Mouse (Mus musculus): ENCODE results near the gene Crtac1. TPM values are rescaled to one million over a fixed set of nuclear protein-coding genes. Genes with fewer than 3 reads are reported as not detected.

Crtac1 gene
- polyA plus RNA-seq (2016; fragmentation: Nextera tagmentation; extraction: Ambion mirVana), result 7.1 and 8.8 TPM in 2 replicates

DNA sequence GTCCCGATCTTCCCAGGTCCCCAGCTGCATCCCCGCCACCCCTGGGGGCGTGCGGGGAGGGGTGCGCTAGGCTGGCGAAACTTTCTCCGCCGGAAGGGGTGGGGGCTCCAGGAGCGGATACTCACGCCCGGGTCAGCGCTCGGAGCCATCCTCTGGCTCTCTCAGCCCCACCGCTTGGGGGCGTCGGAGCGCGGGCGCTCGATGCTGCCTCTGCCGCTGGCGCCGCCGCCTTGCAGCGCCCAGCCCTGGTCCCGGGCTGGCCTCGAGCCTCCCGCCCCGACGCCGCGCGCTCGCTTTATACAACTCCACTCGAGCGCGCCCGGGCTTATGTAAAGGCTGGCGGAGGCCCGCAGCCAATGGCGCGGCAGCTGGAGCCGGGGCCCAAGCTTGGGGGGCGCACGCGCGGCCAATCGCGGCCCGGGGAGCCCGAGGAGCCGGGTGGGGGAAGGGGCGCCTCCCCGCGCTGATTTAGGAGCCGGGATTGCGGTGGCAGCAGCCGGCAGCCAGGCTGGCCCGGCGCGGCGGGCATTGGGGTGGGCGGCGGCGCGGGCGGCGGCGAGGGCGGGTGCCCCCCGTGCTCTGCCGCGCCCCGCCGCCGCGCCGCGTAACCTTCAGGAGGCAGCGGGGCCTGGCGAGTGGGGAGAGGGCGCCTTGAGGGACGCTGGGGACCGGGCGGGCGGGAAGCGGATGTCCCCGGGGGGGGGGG, at the start of gene Crtac1:
Gene Crtac1, minus strand, starts transcription at position 299 of the 706 bp plus-strand sequence.
- peak within 1 kb of the TSS; percentile 85 for H3K27ac ChIP-seq (replicated peaks)
- peak; percentile 90 for DNase-seq (ENCODE audit: low spot score)
- WGBS, result under 1% methylated on average over 82 of the region's 88 CpGs
- no peaks in the 10 kb centered on the region for H3K36me3 ChIP-seq (replicated peaks)
- peaks cover 26% of the 10 kb centered on the region for H3K4me1 ChIP-seq
- H3K4me3 ChIP-seq, result peak within 1 kb of the TSS; percentile 76
- H3K27me3 ChIP-seq (replicated peaks; ENCODE audit: low read depth, poor library complexity, severe bottlenecking), result peaks cover 72% of the 10 kb centered on the region
- H3K9me3 ChIP-seq, result no peaks in the 10 kb centered on the region

GRCm38 (mm10) chr19:42478303-42478702, 46.7 kb upstream of the Crtac1 start:
- Histone ChIP-seq H3K27me3 (replicated peaks; ENCODE audit: low read depth, poor library complexity, severe bottlenecking) (no peaks in the 10 kb centered on the region), H3K27ac (replicated peaks) (no peak overlapping the region), H3K36me3 (replicated peaks) (no peaks in the 10 kb centered on the region), H3K4me3 (no peak overlapping the region), H3K4me1 (no peaks in the 10 kb centered on the region), H3K9me3 (no peaks in the 10 kb centered on the region)
- 49% methylated on average over 12 of the region's 12 CpGs for WGBS
- no peak for DNase-seq (ENCODE audit: low spot score)

DNA sequence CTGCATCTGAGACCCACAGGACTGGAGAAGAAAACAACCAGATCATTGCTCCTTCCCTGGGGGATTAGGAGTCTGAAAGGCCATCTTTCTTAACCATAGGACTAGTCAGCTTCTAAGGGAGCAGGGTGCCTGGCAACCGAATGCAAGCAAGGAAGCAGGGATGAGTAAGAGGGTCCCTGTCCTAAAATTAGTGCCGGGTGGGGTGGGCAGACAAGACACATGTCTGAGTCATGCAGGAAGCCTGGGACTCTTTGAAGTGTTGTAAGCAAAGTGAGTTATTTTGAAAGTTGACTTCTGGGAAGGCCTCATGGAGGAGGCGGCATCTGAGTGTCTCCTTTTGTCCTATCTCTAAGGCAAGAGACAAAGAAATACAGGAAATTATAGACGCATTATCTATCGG, 46.2 kb upstream of the Crtac1 start:
- Histone ChIP-seq H3K27ac (replicated peaks) (no peak overlapping the region), H3K27me3 (replicated peaks; ENCODE audit: low read depth, poor library complexity, severe bottlenecking) (no peaks in the 10 kb centered on the region), H3K9me3 (no peaks in the 10 kb centered on the region), H3K4me1 (no peaks in the 10 kb centered on the region), H3K4me3 (no peak overlapping the region), H3K36me3 (replicated peaks) (no peaks in the 10 kb centered on the region)
- DNase-seq (ENCODE audit: low spot score), result no peak
- 81% methylated on average over 5 of the region's 5 CpGs for WGBS

GRCm38 (mm10) chr19:42472831-42473230, 41.2 kb upstream of the Crtac1 start:
- H3K4me1 ChIP-seq, result no peaks in the 10 kb centered on the region
- WGBS, result 32% methylated on average over 11 of the region's 11 CpGs
- H3K27me3 ChIP-seq (replicated peaks; ENCODE audit: low read depth, poor library complexity, severe bottlenecking), result no peaks in the 10 kb centered on the region
- H3K9me3 ChIP-seq, result no peaks in the 10 kb centered on the region
- H3K36me3 ChIP-seq (replicated peaks), result no peaks in the 10 kb centered on the region
- DNase-seq (ENCODE audit: low spot score), result peak; percentile 61
- no peak overlapping the region for H3K4me3 ChIP-seq
- H3K27ac ChIP-seq (replicated peaks), result no peak overlapping the region

- Histone ChIP-seq H3K27ac (replicated peaks) (no peak overlapping the region), H3K9me3 (no peaks in the 10 kb centered on the region), H3K4me1 (no peaks in the 10 kb centered on the region), H3K27me3 (replicated peaks; ENCODE audit: low read depth, poor library complexity, severe bottlenecking) (no peaks in the 10 kb centered on the region), H3K36me3 (replicated peaks) (no peaks in the 10 kb centered on the region), H3K4me3 (no peak overlapping the region)
- 84% methylated on average over 4 of the region's 4 CpGs for WGBS
- no peak for DNase-seq (ENCODE audit: low spot score)
These were observed 40.0 kb upstream of the Crtac1 start for GRCm38 (mm10) chr19:42471571-42471970.

DNA sequence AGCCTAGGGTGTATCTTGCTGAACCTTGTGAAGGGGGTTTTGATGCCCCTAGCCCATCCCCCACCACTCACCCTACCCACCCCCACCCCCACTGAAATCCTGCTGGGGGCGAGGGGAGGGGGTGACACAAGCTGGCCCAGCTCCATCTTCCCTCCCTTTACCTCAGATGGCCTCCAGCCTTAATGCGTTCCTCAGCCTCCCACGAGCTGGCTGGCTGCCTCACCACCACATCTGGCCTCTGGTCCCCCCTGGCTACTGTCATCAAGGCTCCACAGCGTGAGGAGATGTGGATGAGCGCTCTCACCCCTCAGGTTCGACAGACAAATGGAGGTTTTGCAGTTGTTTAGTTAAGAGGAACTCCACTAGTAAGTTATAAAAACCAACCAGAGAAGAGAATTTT, 30.3 kb upstream of the Crtac1 start:
- H3K27ac ChIP-seq (replicated peaks), result no peak overlapping the region
- 48% methylated on average over 6 of the region's 6 CpGs for WGBS

GRCm38 (mm10) chr19:42461353-42461752, 29.8 kb upstream of the Crtac1 start:
- WGBS, result 38% methylated on average over 9 of the region's 9 CpGs

More for the DNA sequence above, 30.3 kb upstream of the Crtac1 start:
- no peaks in the 10 kb centered on the region for H3K27me3 ChIP-seq (replicated peaks; ENCODE audit: low read depth, poor library complexity, severe bottlenecking)
- peaks cover 7% of the 10 kb centered on the region for H3K4me1 ChIP-seq
- no peaks in the 10 kb centered on the region for H3K36me3 ChIP-seq (replicated peaks)
- no peaks in the 10 kb centered on the region for H3K9me3 ChIP-seq
- no peak for DNase-seq (ENCODE audit: low spot score)
- no peak overlapping the region for H3K4me3 ChIP-seq

GRCm38 (mm10) chr19:42459512-42459911, 27.9 kb upstream of the Crtac1 start:
- H3K27me3 ChIP-seq (replicated peaks; ENCODE audit: low read depth, poor library complexity, severe bottlenecking), result no peaks in the 10 kb centered on the region
- DNase-seq (ENCODE audit: low spot score), result no peak
- no peak overlapping the region for H3K27ac ChIP-seq (replicated peaks)
- WGBS, result 89% methylated on average over 8 of the region's 8 CpGs
- H3K4me1 ChIP-seq, result peaks cover 7% of the 10 kb centered on the region
- H3K9me3 ChIP-seq, result no peaks in the 10 kb centered on the region
- H3K4me3 ChIP-seq, result no peak overlapping the region
- no peaks in the 10 kb centered on the region for H3K36me3 ChIP-seq (replicated peaks)

More at GRCm38 (mm10) chr19:42461353-42461752, 29.8 kb upstream of the Crtac1 start:
- Histone ChIP-seq H3K27ac (replicated peaks) (no peak overlapping the region), H3K4me3 (no peak overlapping the region), H3K27me3 (replicated peaks; ENCODE audit: low read depth, poor library complexity, severe bottlenecking) (no peaks in the 10 kb centered on the region), H3K36me3 (replicated peaks) (no peaks in the 10 kb centered on the region), H3K4me1 (peaks cover 7% of the 10 kb centered on the region), H3K9me3 (no peaks in the 10 kb centered on the region)
- DNase-seq (ENCODE audit: low spot score), result no peak

DNA sequence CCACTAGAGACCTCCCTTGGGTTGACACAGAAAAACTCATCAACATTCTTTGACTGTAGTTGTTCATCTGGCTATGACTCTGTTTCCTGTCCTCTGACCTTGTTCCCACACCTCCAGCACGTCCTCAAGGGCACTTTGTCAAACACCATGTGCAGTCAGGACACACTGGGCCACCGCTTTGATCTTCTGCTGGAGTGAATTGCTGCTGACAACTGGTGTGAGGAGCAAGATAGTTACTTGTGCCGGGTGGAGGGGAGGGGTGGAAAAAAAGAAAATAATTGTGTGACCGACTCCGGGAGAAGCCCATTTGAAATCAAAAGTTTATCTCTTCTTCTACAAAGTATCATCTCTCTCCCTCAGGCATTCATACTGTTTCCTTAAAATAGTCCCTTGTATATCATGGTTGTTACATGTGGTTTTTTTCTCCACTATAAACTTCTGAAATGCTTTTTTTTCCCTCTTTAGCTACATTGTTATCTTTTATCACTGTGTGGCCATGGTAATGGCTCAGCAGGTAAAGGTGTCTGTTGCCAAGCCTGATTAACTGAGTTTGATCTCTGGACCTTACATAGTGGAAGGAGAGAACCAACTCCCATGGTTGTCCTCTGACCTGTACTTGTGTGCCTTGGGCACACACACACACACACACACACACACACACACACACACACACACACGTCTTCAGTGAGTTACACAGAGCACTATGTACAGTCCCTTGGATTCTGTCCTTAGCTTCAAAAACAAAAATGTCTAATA, 23.1 kb upstream of the Crtac1 start:
- H3K27ac ChIP-seq (replicated peaks), result no peak overlapping the region
- DNase-seq (ENCODE audit: low spot score), result no peak
- H3K27me3 ChIP-seq (replicated peaks; ENCODE audit: low read depth, poor library complexity, severe bottlenecking), result no peaks in the 10 kb centered on the region
- WGBS, result 71% methylated on average over 6 of the region's 6 CpGs
- no peak overlapping the region for H3K4me3 ChIP-seq
- H3K9me3 ChIP-seq, result no peaks in the 10 kb centered on the region
- no peaks in the 10 kb centered on the region for H3K4me1 ChIP-seq
- no peaks in the 10 kb centered on the region for H3K36me3 ChIP-seq (replicated peaks)

- no peaks in the 10 kb centered on the region for H3K9me3 ChIP-seq
- 89% methylated on average over 9 of the region's 9 CpGs for WGBS
- no peak overlapping the region for H3K4me3 ChIP-seq
- no peak for DNase-seq (ENCODE audit: low spot score)
- H3K36me3 ChIP-seq (replicated peaks), result no peaks in the 10 kb centered on the region
- H3K27me3 ChIP-seq (replicated peaks; ENCODE audit: low read depth, poor library complexity, severe bottlenecking), result no peaks in the 10 kb centered on the region
- H3K27ac ChIP-seq (replicated peaks), result no peak overlapping the region
- no peaks in the 10 kb centered on the region for H3K4me1 ChIP-seq
These were observed 22.4 kb upstream of the Crtac1 start for GRCm38 (mm10) chr19:42454006-42454405.

DNA sequence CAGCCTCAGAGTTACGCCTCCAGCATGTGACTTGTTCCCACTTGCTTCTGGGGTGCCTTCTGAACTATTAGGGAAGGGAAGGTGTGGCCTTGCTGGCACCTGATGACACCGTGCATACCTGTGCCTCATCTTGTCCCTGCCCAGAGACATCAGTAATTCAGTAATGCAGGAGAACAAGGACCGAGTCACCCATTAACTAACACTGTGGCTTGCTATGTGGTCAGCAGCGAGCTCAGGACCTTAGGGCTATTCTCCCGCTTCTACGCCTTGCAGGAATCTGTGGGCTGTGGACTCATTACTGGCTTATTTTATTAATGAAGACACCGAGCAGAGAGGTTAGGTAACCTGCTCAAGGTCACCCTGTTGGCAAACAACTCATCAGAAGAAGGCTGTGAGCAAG, 21.0 kb upstream of the Crtac1 start:
- WGBS, result 86% methylated on average over 7 of the region's 7 CpGs
- Histone ChIP-seq H3K4me3 (no peak overlapping the region), H3K27ac (replicated peaks) (no peak overlapping the region), H3K36me3 (replicated peaks) (no peaks in the 10 kb centered on the region), H3K27me3 (replicated peaks; ENCODE audit: low read depth, poor library complexity, severe bottlenecking) (no peaks in the 10 kb centered on the region), H3K9me3 (no peaks in the 10 kb centered on the region), H3K4me1 (no peaks in the 10 kb centered on the region)
- DNase-seq (ENCODE audit: low spot score), result no peak

DNA sequence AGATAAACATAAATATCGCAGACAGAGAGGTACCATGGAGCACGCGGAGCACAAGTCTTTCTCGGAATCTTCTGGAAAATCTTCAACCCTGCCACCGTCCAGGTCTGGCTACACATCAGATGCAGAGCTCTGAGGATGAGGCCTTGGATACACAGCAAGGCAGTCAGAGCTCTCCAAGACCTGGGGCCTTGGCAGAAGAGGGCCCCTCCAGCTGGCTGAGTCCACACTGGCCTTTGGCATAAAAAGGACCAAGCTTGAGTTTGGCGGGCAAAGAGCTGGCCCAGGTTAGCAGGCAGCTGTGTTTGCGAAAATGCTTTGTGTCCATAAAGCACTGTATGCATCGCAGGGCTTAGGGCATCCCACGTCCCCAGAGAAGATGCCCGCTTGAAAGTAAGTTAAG, 17.0 kb upstream of the Crtac1 start:
- WGBS, result 95% methylated on average over 10 of the region's 10 CpGs
- Histone ChIP-seq H3K4me3 (no peak overlapping the region), H3K27me3 (replicated peaks; ENCODE audit: low read depth, poor library complexity, severe bottlenecking) (no peaks in the 10 kb centered on the region)

GRCm38 (mm10) chr19:42443887-42444409, 12.4 kb upstream of the Crtac1 start:
- Histone ChIP-seq H3K4me3 (no peak overlapping the region), H3K36me3 (replicated peaks) (no peaks in the 10 kb centered on the region), H3K27me3 (replicated peaks; ENCODE audit: low read depth, poor library complexity, severe bottlenecking) (no peaks in the 10 kb centered on the region), H3K4me1 (peaks cover 20% of the 10 kb centered on the region), H3K27ac (replicated peaks) (no peak overlapping the region), H3K9me3 (no peaks in the 10 kb centered on the region)
- peak; percentile 57 for DNase-seq (ENCODE audit: low spot score)
- 15% methylated on average over 3 of the region's 3 CpGs for WGBS

More for the DNA sequence above, 17.0 kb upstream of the Crtac1 start:
- no peak for DNase-seq (ENCODE audit: low spot score)
- Histone ChIP-seq H3K9me3 (no peaks in the 10 kb centered on the region), H3K27ac (replicated peaks) (no peak overlapping the region), H3K36me3 (replicated peaks) (no peaks in the 10 kb centered on the region), H3K4me1 (peaks cover 3% of the 10 kb centered on the region; the same call in 1 of the 2 replicates)

Measured in embryonic facial prominence, embryonic 10.5 days (tissue).